Mouse (Mus musculus) frontal cortex, adult (tissue): Measurements from ENCODE around the gene Adra2a.

Experiments used
- ATAC-seq: cut with Nextera tagmentation; 2 replicates; pipeline ENCODE4 v1.9.2; 2017; ENCODE audit warnings: mild to moderate bottlenecking, moderate library complexity, mixed read lengths; ENCODE audit not compliant: low TSS enrichment

Adra2a gene

GRCm38 (mm10) chr19:54043851-54044250, at the start of gene Adra2a:
Gene Adra2a (plus strand): TSS chr19:54044151.
- ATAC-seq: no peak

GRCm38 (mm10) chr19:53994276-53994675, 49.7 kb upstream of the Adra2a start:
- no peak for ATAC-seq

GRCm38 (mm10) chr19:54010973-54011372, 33.0 kb upstream of the Adra2a start:
- no peak for ATAC-seq

GRCm38 (mm10) chr19:54014999-54015398, 29.0 kb upstream of the Adra2a start:
- no peak for ATAC-seq

GRCm38 (mm10) chr19:54015503-54015902, 28.4 kb upstream of the Adra2a start:
- ATAC-seq: no peak

- no peak for ATAC-seq
These were observed 8.9 kb upstream of the Adra2a start for GRCm38 (mm10) chr19:54035100-54035499.

- no peak for ATAC-seq
These were observed 4.5 kb upstream of the Adra2a start for GRCm38 (mm10) chr19:54039441-54039840.

- ATAC-seq: no peak
These were observed 3.5 kb upstream of the Adra2a start for GRCm38 (mm10) chr19:54040356-54041028.

GRCm38 (mm10) chr19:54041029-54041367, 3.0 kb upstream of the Adra2a start:
- no peak; the same call in 1 of the 2 replicates for ATAC-seq

- peak; percentile 73 for ATAC-seq
These were observed 788 bp downstream of the Adra2a start for GRCm38 (mm10) chr19:54044507-54045371.

GRCm38 (mm10) chr19:54045412-54045811, 1.5 kb downstream of the Adra2a start:
- ATAC-seq: 0 out of 2 replicates have a peak, but pooled peaks have one; percentile 3

GRCm38 (mm10) chr19:54045931-54046683, 2.2 kb downstream of the Adra2a start:
- ATAC-seq: no peak

- no peak for ATAC-seq
These were observed 2.7 kb downstream of the Adra2a start for GRCm38 (mm10) chr19:54046684-54047070.

GRCm38 (mm10) chr19:54047386-54048050, 3.6 kb downstream of the Adra2a start:
- ATAC-seq: no peak

- ATAC-seq: no peak
These were observed 4.4 kb downstream of the Adra2a start for GRCm38 (mm10) chr19:54048161-54048885.

- no peak for ATAC-seq
These were observed 7.7 kb downstream of the Adra2a start for GRCm38 (mm10) chr19:54051651-54052050.

GRCm38 (mm10) chr19:54055845-54056244, 11.9 kb downstream of the Adra2a start:
- ATAC-seq: no peak

GRCm38 (mm10) chr19:54068447-54068846, 24.5 kb downstream of the Adra2a start:
- ATAC-seq: no peak

- no peak for ATAC-seq
These were observed 26.6 kb downstream of the Adra2a start for GRCm38 (mm10) chr19:54070521-54070920.

GRCm38 (mm10) chr19:54072233-54072800, 28.4 kb downstream of the Adra2a start:
- no peak for ATAC-seq
